Mouse (Mus musculus) G1E (cell line): Measurements from ENCODE around the gene Plxna4. TPM values are rescaled to one million over a fixed set of nuclear protein-coding genes. Genes with fewer than 3 reads are reported as not detected.

Source experiments
- ATAC-seq: 2 replicates; pipeline ENCODE4 v1.8.0; 2016; ENCODE audit warnings: mild to moderate bottlenecking; ENCODE audit not compliant: insufficient number of reproducible peaks, poor library complexity, low FRiP score, severe bottlenecking; ENCODE audit errors: extremely low read depth
- DNase-seq: peaks from one replicate; pipeline ENCODE4 v3.0.0; 2012; ENCODE audit warnings: low spot score
- H3K27me3 ChIP-seq: 2 replicates; pipeline ENCODE4 v1.6.1; 2012; ENCODE audit warnings: mild to moderate bottlenecking, low read length, inconsistent platforms; ENCODE audit not compliant: insufficient read depth
- H3K36me3 ChIP-seq: replicated peaks from 2 replicates; pipeline ENCODE3; 2012; ENCODE audit warnings: mild to moderate bottlenecking, inconsistent platforms
- H3K4me1 ChIP-seq: 2 replicates; pipeline ENCODE4 v1.6.1; 2012; ENCODE audit warnings: low read depth, low read length, inconsistent platforms, mixed read lengths; ENCODE audit not compliant: insufficient read depth
- H3K4me3 ChIP-seq: 2 replicates; pipeline ENCODE4 v1.5.1; 2012; ENCODE audit warnings: low read depth, mild to moderate bottlenecking, inconsistent platforms, low read length, moderate library complexity, mixed read lengths
- H3K9me3 ChIP-seq: replicated peaks from 2 replicates; pipeline ENCODE4 v1.6.1; 2012; ENCODE audit warnings: inconsistent platforms
- CTCF ChIP-seq: IDR thresholded peaks from 2 replicates; pipeline ENCODE4 v1.5.1; 2012; ENCODE audit warnings: low read depth, low read length, inconsistent platforms, mixed read lengths
- GATA1 ChIP-seq: IDR thresholded peaks from 2 replicates; pipeline ENCODE4 v1.6.1; 2012; ENCODE audit warnings: borderline replicate concordance, low read length, inconsistent platforms, mixed read lengths
- GATA2 ChIP-seq: IDR thresholded peaks from 2 replicates; pipeline ENCODE4 v1.6.1; 2012; ENCODE audit warnings: low read depth, low read length, inconsistent platforms, borderline replicate concordance
- POLR2AphosphoS5 ChIP-seq: IDR thresholded peaks from 2 replicates; pipeline ENCODE4 v1.6.1; 2012; ENCODE audit warnings: low read depth, low read length, inconsistent platforms; ENCODE audit not compliant: insufficient replicate concordance
- TAL1 ChIP-seq: conservative IDR thresholded peaks from 2 replicates; pipeline ENCODE4 v1.6.1; 2012; ENCODE audit warnings: low read depth, low read length, inconsistent platforms, mixed read lengths
- polyA plus RNA-seq: library from polyadenylated mRNA; stranded (reverse); fragments of >175 nt; gene quantifications from 2 replicates; pipeline ENCODE4 v1.2.3, GENCODE M21; 2012
- total RNA-seq, 2 experiments: library from RNA; stranded (forward) in 1 of 2; stranded (reverse) in 1 of 2; fragments of 200-1000 nt in 1 of 2; fragments of >200 nt in 1 of 2; fragmentation: Nextera tagmentation in 1 of 2; gene quantifications; 2 replicates each; pipeline ENCODE4 v1.2.3; 2014 to 2017

Gene Plxna4
- total and polyA plus RNA-seq, 3 experiments = 0.11 TPM; not detected in 2

DNA sequence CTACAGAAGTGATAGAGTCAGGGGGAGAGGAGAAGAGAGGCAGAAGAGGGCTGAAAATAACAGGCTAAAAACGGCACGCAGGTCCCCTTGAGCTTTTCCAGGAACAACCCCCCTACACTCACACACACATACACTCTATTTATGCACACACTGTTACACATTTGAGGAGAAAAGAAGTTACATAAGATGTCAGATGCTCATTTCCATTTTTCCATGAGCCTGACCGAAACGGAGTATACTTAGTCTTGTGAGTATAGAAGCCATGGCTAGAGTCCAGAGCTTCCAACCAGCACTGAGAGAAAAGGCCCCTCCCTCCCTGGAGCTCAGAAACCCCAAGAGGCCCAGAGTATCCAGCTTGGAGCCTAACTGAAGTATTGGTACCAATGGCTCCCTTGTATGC is 112.0 kb downstream of the Plxna4 start:
- no peaks in the 10 kb centered on the region; the same call in 1 of the 2 replicates for H3K27me3 ChIP-seq
- ATAC-seq = no peak
- H3K4me1 ChIP-seq = peaks cover 32% of the 10 kb centered on the region
- no peak overlapping the region for H3K4me3 ChIP-seq
- TF ChIP-seq GATA1 = no peak
- TF ChIP-seq POLR2AphosphoS5 = no peak
- TF ChIP-seq CTCF = no peak
- TF ChIP-seq TAL1 = no peak
- TF ChIP-seq GATA2 = no peak
- no peaks in the 10 kb centered on the region for H3K36me3 ChIP-seq
- DNase-seq = no peak
- no peaks in the 10 kb centered on the region for H3K9me3 ChIP-seq

DNA sequence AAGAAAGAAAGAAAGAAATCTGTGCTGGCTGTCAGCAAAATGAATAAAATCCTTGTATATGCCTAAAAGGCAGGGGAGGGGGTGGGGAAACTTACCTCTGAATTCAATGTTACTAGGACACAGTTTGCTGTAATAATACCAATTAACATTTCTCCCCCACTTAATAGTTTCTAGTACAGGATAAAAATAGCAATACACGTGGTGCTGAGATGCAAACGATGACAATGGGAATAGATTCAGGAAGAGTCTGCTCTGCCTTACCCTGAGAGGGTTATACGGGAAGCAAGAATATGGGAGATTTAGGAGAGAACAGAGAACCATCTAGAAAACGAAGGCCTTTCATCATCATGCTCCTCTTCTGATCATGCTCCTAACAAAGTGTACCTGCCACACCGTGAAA is 115.9 kb downstream of the Plxna4 start:
- no peaks in the 10 kb centered on the region for H3K27me3 ChIP-seq
- no peak for ATAC-seq
- no peak overlapping the region for H3K4me3 ChIP-seq
- no peaks in the 10 kb centered on the region for H3K36me3 ChIP-seq
- DNase-seq = no peak
- no peaks in the 10 kb centered on the region for H3K9me3 ChIP-seq
- TF ChIP-seq POLR2AphosphoS5 (no peak), GATA2 (no peak), TAL1 (no peak), CTCF (no peak), GATA1 (no peak)
- peaks cover 8% of the 10 kb centered on the region; the same call in 1 of the 2 replicates for H3K4me1 ChIP-seq

DNA sequence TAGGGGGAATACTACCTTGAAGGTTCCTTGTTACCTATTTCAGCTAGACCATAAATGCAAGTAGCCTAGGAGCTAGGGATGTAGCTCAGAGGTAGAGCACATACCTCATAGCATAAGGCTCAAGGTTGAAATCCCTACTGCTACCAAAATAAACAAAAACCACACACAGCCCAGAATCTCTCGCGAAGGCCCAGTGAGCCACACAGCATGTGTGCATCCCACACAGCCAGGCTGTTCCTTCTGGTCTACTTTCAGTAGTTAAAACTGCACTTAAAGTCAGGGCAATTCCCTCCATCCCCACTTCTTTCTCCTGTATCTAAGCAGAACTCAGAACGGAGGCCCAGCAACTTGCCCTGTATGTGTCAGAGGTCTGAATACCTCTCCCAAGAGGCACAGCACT is 116.4 kb downstream of the Plxna4 start:
- DNase-seq = no peak
- no peaks in the 10 kb centered on the region for H3K36me3 ChIP-seq
- no peak for ATAC-seq
- no peaks in the 10 kb centered on the region for H3K9me3 ChIP-seq
- peaks cover 6% of the 10 kb centered on the region; the same call in 1 of the 2 replicates for H3K4me1 ChIP-seq
- no peak for TF ChIP-seq CTCF
- no peak for TF ChIP-seq GATA2
- TF ChIP-seq POLR2AphosphoS5 = no peak
- TF ChIP-seq GATA1 = no peak
- no peak for TF ChIP-seq TAL1
- no peaks in the 10 kb centered on the region for H3K27me3 ChIP-seq
- no peak overlapping the region for H3K4me3 ChIP-seq

DNA sequence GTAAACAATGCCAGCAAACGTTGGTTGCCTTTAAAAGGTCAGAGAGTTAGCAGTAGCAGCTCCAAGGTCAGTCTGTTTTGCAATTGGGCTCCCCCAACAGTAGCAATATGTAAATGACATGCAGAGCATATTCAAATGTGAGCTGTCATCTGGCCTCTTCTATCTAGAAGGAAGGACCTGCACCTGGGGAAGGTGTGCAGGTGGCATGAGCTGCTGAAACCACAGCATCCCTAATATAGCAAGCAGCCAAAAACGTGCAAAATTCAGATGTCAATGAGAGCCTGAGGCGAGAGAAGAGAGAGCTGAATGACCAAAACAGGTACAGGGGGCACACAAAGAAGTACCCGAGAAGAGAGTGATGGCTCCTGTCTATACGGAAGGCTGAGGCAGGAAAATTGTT is 118.8 kb downstream of the Plxna4 start:
- ATAC-seq (no peak), DNase-seq (no peak)
- no peak overlapping the region for H3K4me3 ChIP-seq
- H3K4me1 ChIP-seq = peaks cover 26% of the 10 kb centered on the region
- no peaks in the 10 kb centered on the region for H3K27me3 ChIP-seq
- H3K9me3 ChIP-seq = no peaks in the 10 kb centered on the region
- TF ChIP-seq TAL1 (no peak), POLR2AphosphoS5 (no peak), GATA2 (no peak), GATA1 (no peak), CTCF (no peak)
- H3K36me3 ChIP-seq = no peaks in the 10 kb centered on the region

DNA sequence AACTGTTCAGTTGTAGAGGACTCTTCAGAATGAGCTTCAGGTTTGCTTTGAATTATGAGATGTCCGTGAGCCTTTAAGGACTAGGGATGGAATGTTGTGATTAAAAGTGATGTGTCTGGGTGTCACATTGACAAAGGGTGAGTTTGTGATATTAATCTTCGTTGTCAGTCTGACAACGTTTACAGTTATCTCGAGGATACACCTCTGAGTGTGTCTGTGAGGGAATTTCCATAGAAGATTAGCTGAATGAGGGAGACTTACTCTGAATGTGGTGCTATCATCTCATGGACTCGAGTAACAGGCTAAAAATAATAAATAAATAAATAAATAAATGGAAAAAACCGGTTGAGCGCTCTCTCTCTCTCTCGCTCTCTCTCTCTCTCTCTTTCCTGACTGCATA is 122.9 kb downstream of the Plxna4 start:
- no peak for ATAC-seq

DNA sequence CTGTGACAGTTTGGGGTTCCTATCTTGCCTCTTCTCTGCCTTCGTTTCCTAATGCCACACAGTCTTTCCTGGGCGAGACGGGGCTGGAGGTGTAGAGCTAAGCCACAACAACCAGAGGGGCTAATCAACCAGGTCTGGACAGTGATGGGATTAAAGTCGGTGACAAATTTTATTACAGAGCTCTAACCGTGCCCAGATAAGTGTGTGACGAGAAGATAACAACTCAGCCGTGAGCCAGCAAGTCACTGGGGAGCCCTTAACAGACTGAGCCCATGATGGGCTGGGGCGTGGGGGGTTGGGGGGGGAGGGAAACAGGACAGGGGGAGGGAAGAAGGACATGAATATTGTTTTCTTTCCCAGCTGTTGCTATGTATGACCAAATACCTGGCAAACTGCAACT is 123.4 kb downstream of the Plxna4 start:
- Histone ChIP-seq H3K4me3 (peak overlapping the region; percentile 59; the same call in 1 of the 2 replicates), H3K27me3 (peaks cover 18% of the 10 kb centered on the region), H3K4me1 (peaks cover 39% of the 10 kb centered on the region), H3K9me3 (no peaks in the 10 kb centered on the region), H3K36me3 (no peaks in the 10 kb centered on the region)
- no peak for TF ChIP-seq GATA1
- TF ChIP-seq CTCF = no peak
- TF ChIP-seq POLR2AphosphoS5 = no peak
- peak; percentile 48 for TF ChIP-seq TAL1
- peak; percentile 76 for ATAC-seq
- DNase-seq = peak; percentile 47

More for the DNA sequence above, 122.9 kb downstream of the Plxna4 start:
- TF ChIP-seq GATA1 = no peak
- no peak for TF ChIP-seq POLR2AphosphoS5
- TF ChIP-seq CTCF = no peak
- no peak for TF ChIP-seq TAL1
- TF ChIP-seq GATA2 = no peak
- no peak for DNase-seq
- Histone ChIP-seq H3K4me1 (peaks cover 39% of the 10 kb centered on the region), H3K9me3 (no peaks in the 10 kb centered on the region), H3K27me3 (peaks cover 13% of the 10 kb centered on the region), H3K36me3 (no peaks in the 10 kb centered on the region), H3K4me3 (no peak overlapping the region; the same call in 1 of the 2 replicates)
